ENCODE assay signal across 8 mouse cellular contexts in the genomic region with DNA sequence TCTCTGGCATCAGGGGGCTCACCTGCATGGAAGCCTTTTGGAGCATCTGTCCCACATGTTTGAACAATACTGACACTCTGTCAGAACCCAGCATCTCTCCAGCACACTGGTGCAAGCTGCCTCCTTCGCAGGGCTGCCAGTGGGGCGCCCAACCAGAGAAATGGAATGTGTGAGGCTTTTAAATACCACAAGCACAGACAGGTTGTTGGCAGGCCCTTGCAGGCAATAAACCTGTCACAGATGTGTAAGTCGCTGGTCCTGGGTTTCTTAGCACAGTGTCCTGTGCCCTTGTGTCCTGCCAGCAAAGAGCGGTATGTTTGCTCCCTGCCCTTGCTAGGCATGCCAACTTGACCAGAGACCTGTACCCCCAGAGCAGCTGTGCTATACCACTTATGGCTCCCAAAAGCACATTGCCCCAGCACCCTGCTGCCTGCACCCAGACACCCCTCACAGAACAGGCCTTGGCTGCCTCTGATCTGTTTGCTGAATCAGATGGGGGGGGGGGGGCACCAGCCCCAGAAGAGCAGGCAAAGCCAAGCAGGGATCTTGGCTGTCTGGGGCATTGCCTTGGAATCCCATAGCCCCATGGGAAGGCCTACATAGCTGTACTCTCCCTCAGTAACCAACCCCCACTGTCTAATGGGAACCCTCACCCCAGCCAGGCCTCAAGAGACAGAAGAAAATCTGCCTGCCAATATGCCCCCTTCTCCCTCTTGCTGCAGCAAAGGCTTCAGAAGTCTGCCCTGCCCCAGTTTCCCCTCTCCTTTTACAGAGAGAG.
DNase-seq lines count a peak whose midpoint lies in the region; ATAC-seq and TF ChIP-seq lines count a peak whose summit lies in the region.

No protein-coding gene starts in this region.

- TF ChIP-seq POLR2A in limb, embryonic 14.5 days (IDR thresholded peaks at IDR 0.05; ENCODE audit: borderline replicate concordance, extremely low read depth, insufficient read depth, insufficient read length), result no peak

- peaks cover 8% of the 10 kb centered on the region; the same call in 1 of the 2 replicates for H3K4me1 ChIP-seq in forebrain, embryonic 15.5 days
- 0 out of 2 replicates have a peak, but pooled peaks cover 8% of the 10 kb centered on the region for H3K4me1 ChIP-seq in forebrain, embryonic 10.5 days
- peaks cover 6% of the 10 kb centered on the region; the same call in 1 of the 2 replicates for H3K4me1 ChIP-seq in hindbrain, embryonic 12.5 days
- peaks cover 22% of the 10 kb centered on the region for H3K4me1 ChIP-seq in limb, embryonic 14.5 days (ENCODE audit: control insufficient read depth, insufficient read depth, low read length)

- no peak overlapping the region for H3K4me2 ChIP-seq in forebrain, embryonic 15.5 days (replicated peaks)
- no peak overlapping the region for H3K4me2 ChIP-seq in hindbrain, embryonic 12.5 days (replicated peaks)
- H3K4me2 ChIP-seq in limb, embryonic 14.5 days (replicated peaks; ENCODE audit: low read depth, low read length, severe bottlenecking), result no peak overlapping the region

- peak; percentile 20; the same call in 1 of the 2 replicates for ATAC-seq in forebrain, embryonic 15.5 days (replicated peaks)
- ATAC-seq in hindbrain, embryonic 12.5 days (ENCODE audit: low FRiP score), result no peak
- ATAC-seq in limb, embryonic 14.5 days (ENCODE audit: low FRiP score, low read depth), result peak; percentile 76

- WGBS in forebrain, embryonic 15.5 days, result 73% methylated on average over 4 of the region's 4 CpGs
- WGBS in forebrain, embryonic 10.5 days, result 84% methylated on average over 4 of the region's 4 CpGs
- whole genome bisulfite sequencing in hindbrain, embryonic 12.5 days, result 73% methylated on average over 4 of the region's 4 CpGs
- 1% methylated on average over 4 of the region's 4 CpGs for WGBS in limb, embryonic 14.5 days

- no peak overlapping the region for H3K4me3 ChIP-seq in forebrain, embryonic 15.5 days
- H3K4me3 ChIP-seq in forebrain, embryonic 10.5 days, result no peak overlapping the region
- no peak overlapping the region for H3K4me3 ChIP-seq in hindbrain, embryonic 12.5 days
- no peak overlapping the region for H3K4me3 ChIP-seq in limb, embryonic 14.5 days (replicated peaks; ENCODE audit: low read length)

- DNase-seq in forebrain, embryonic 10.5 days (ENCODE audit: extremely low spot score, low spot score), result no peak
- DNase-seq in adipocyte (ENCODE audit: low spot score), result peak; percentile 39
- DNase-seq in limb, embryonic 14.5 days (ENCODE audit: low spot score), result peak; percentile 83
- no peak for DNase-seq in retina, embryonic 14.5 days (ENCODE audit: low spot score)
- no peak for DNase-seq in thymus, postnatal 0 days (ENCODE audit: low spot score)
- DNase-seq in adrenal gland, adult 18-20 months (ENCODE audit: low spot score in 2 of 2), result no peak

- no peaks in the 10 kb centered on the region for H3K27me3 ChIP-seq in forebrain, embryonic 15.5 days
- no peaks in the 10 kb centered on the region for H3K27me3 ChIP-seq in forebrain, embryonic 10.5 days (ENCODE audit: poor library complexity, severe bottlenecking)
- H3K27me3 ChIP-seq in hindbrain, embryonic 12.5 days, result no peaks in the 10 kb centered on the region
- no peaks in the 10 kb centered on the region for H3K27me3 ChIP-seq in limb, embryonic 14.5 days (ENCODE audit: control insufficient read depth, insufficient read depth, low read length)

- H3K9me3 ChIP-seq in forebrain, embryonic 15.5 days, result no peaks in the 10 kb centered on the region
- no peaks in the 10 kb centered on the region for H3K9me3 ChIP-seq in forebrain, embryonic 10.5 days
- H3K9me3 ChIP-seq in hindbrain, embryonic 12.5 days (replicated peaks), result no peaks in the 10 kb centered on the region
- H3K9me3 ChIP-seq in limb, embryonic 14.5 days (ENCODE audit: control insufficient read depth, low read length), result no peaks in the 10 kb centered on the region; the same call in 1 of the 2 replicates

- peak overlapping the region; percentile 58 for H3K27ac ChIP-seq in forebrain, embryonic 15.5 days (replicated peaks)
- H3K27ac ChIP-seq in forebrain, embryonic 10.5 days, result no peak overlapping the region
- 0 out of 2 replicates have a peak overlapping the region, but pooled peaks have one; percentile 5 for H3K27ac ChIP-seq in hindbrain, embryonic 12.5 days
- peak overlapping the region; percentile 68 for H3K27ac ChIP-seq in limb, embryonic 14.5 days (replicated peaks; ENCODE audit: low read depth, low read length)

- peaks cover 27% of the 10 kb centered on the region; the same call in 1 of the 2 replicates for H3K36me3 ChIP-seq in forebrain, embryonic 15.5 days
- H3K36me3 ChIP-seq in forebrain, embryonic 10.5 days (replicated peaks), result peaks cover 21% of the 10 kb centered on the region
- H3K36me3 ChIP-seq in hindbrain, embryonic 12.5 days, result peaks cover 35% of the 10 kb centered on the region
- peaks cover 11% of the 10 kb centered on the region for H3K36me3 ChIP-seq in limb, embryonic 14.5 days (ENCODE audit: control insufficient read depth, insufficient read depth, low read length)

- no peak overlapping the region for H3K9ac ChIP-seq in forebrain, embryonic 15.5 days (replicated peaks)
- no peak overlapping the region for H3K9ac ChIP-seq in hindbrain, embryonic 12.5 days
- H3K9ac ChIP-seq in limb, embryonic 14.5 days (ENCODE audit: low read depth, low read length, severe bottlenecking), result no peak overlapping the region

Comparison
In these comparisons a context has a peak if more than half of its experiments do, and no peak if none do; other contexts are left out.
1. DNase-seq: peak in adipocyte (single experiment) and limb, embryonic 14.5 days (single experiment); none in forebrain, embryonic 10.5 days (single experiment), retina, embryonic 14.5 days (single experiment), thymus, postnatal 0 days (single experiment) and adrenal gland, adult 18-20 months (0 of 2).